ENCODE assay signal across 11 mouse cellular contexts in genomic region chr5:119359709-119360108, GRCm38 (mm10).
A peak's percentile ranks its signal among the peaks of the same experiment; 100 is the strongest.
DNase-seq lines count a peak whose midpoint lies in the region; ATAC-seq lines count a peak whose summit lies in the region.
"Had no signal": no experiment of that assay in that cellular context is flagged by ENCODE, and none has a peak within 500 bp of the region (broad histone marks: within the 10 kb centered on the region; RNA-seq: fewer than 3 reads in every experiment).

No protein-coding gene starts in this region.

- no peaks in the 10 kb centered on the region for H3K9me3 ChIP-seq in heart, embryonic 15.5 days (replicated peaks)

- peak overlapping the region; percentile 33; the same call in 1 of the 2 replicates for H3K4me2 ChIP-seq in heart, embryonic 15.5 days

- H3K4me3 ChIP-seq in heart, embryonic 15.5 days: 0 out of 2 replicates have a peak overlapping the region, but pooled peaks have one; percentile 15

- 8% methylated on average over 5 of the region's 5 CpGs for WGBS in heart, embryonic 15.5 days

- H3K27me3 ChIP-seq in heart, embryonic 15.5 days: no peaks in the 10 kb centered on the region

- H3K27ac ChIP-seq in heart, embryonic 15.5 days: no peak overlapping the region
- H3K27ac ChIP-seq: liver, embryonic 14.5 days had no signal

- intact Hi-C loops in heart, postnatal 14 days (cut with DNase I): no loop called here

- no peak for ATAC-seq in heart, embryonic 15.5 days (replicated peaks; ENCODE audit: insufficient number of reproducible peaks, insufficient read depth, low FRiP score, low read depth)
- ATAC-seq in common myeloid progenitor, adult 5-6 weeks (replicated peaks; ENCODE audit: low read depth, poor library complexity, severe bottlenecking): peak; percentile 91
- ATAC-seq in monocyte, adult 5-6 weeks (replicated peaks; ENCODE audit: insufficient number of reproducible peaks, low FRiP score, low TSS enrichment, poor library complexity, severe bottlenecking): peak; percentile 45

- no peak for DNase-seq in heart, postnatal 14 days
- DNase-seq in ES-CJ7 (ENCODE audit: low read depth, low spot score): peak; percentile 57
- no peak for DNase-seq in urinary bladder, postnatal 10 days (ENCODE audit: low spot score)
- no peak for DNase-seq in gastrocnemius, postnatal 25 days
- DNase-seq in cerebellum, adult 11 months: no peak
- DNase-seq: cerebellum, postnatal 10 days; kidney, adult 11 months had no signal

- H3K36me3 ChIP-seq in heart, embryonic 15.5 days: no peaks in the 10 kb centered on the region

- peaks cover 4% of the 10 kb centered on the region; the same call in 1 of the 2 replicates for H3K4me1 ChIP-seq in heart, embryonic 15.5 days (replicated peaks)

- H3K9ac ChIP-seq in heart, embryonic 15.5 days: no peak overlapping the region
- H3K9ac ChIP-seq: liver, embryonic 14.5 days had no signal
